Mouse (Mus musculus) embryo, embryonic 11 days (tissue): ENCODE results near the gene Fkbp5.

Experiments used
- DNase-seq: peaks from one replicate; pipeline ENCODE4 v3.0.0-alpha.2; 2015

Fkbp5 gene

DNA sequence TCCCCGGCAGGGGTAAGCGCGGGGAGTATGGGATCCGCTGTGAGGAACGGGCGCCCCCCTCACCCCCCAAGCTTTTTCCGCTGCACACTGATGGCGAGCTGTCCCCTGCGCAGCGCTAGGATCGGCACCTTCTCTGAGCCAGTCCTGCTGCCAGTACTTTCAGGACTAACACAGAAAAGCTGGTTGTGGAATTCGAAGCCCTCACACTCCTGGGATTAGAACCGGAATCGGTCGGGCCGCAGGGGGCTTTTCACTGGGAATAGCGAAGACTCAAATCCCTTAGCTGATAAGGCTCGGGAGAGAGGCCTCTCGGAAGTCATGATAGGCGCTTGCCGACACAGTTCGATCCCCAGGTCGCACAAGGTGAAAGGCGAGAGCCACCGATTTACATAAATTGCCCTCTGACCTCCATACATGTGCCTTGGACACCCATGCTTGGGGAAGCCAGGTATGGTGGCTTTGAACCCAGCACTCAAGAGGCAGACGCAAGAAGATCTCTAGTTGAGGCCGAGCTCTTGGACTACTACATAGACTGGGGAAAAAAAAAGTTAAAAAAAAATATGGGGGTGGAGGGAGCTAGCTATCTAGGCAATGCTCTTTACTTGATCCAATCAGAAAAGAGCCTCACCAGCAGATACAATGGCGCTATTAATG lies 6.2 kb upstream of the Fkbp5 start:
- DNase-seq = no peak

DNA sequence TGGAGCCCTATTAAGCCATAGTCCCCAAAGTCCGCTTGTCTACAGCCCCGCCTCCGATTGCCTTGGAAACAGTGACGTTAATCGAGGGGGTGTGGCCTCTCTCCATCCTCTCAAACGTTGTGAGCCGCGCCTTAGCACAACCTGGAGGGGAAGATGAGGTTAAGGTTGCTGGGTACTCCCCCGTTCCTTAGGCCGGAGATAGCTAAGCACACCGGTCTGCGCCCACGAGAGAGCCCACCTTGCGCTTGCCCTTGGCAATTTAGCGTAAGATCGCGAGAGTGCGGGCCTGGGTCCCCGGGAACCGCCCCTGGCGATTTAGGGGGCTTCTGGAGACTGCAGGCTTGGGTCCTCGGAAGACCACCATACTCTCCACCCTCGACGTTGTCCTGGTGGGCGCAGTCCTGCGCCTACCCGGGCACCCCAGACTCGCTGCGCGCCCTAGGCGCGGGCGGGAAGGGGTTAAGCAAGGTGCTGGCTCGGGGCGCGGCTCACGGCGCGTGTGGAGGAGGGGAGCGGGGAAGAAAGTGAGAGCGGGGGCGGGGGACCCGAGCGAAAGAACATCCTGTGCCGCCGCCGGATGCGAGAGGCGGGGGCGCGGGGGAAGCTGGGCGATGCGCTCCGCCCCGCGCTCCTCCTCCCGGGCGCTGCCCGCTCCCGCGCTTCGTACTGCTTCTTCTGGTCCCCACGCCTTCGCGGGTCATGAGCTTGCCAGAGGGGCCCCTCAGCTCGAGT lies 5.5 kb upstream of the Fkbp5 start:
- peak; percentile 94 for DNase-seq

DNA sequence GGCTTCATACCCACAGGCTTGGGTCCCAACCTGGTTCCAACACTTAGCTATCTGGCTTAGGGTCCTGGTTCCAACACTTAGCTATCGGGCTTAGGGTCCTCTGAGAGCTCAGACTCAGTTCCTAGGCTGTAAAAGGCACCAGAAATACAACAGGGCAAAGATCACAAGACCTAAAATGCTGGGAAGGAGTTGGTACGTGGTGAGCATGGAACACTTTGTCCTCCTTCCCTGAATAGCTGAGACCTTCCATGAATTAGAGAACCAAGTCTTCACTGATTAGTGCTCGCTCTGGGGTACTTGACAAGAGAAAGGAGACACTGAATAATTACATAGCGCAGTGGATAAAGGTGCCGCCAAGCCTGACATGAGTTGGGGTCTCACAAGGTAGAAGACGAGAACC lies 4.6 kb upstream of the Fkbp5 start:
- DNase-seq = no peak

DNA sequence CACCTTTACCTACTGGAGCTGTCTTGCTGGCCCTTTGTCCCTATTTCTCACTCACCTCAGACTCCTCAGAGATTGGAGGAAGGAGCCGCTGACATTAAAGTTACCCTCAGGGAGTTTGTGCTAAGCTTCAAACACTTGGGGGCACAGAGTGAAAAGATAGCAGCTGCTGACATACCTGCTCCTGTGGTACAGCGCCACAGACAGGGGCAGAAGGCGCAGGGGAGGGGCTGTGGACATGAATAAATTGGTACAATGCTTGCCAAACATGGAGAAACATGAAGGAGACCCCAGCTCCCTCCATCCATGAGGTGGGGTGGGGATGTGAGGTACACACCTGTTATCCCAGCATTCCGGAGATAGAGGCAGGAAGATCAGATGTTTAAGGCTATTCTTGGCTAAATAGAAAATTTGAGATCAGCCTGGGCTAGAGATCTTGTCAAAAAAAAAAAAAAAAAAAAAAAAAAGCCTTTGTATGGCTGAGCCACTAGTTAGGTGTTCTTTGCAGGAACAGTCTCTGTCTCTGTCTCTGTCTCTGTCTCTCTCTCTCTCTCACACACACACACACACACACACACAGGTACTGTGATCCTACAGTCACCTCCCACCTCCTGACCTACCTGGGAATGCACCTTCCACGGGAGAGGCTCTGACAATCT lies 3.9 kb upstream of the Fkbp5 start:
- no peak for DNase-seq

DNA sequence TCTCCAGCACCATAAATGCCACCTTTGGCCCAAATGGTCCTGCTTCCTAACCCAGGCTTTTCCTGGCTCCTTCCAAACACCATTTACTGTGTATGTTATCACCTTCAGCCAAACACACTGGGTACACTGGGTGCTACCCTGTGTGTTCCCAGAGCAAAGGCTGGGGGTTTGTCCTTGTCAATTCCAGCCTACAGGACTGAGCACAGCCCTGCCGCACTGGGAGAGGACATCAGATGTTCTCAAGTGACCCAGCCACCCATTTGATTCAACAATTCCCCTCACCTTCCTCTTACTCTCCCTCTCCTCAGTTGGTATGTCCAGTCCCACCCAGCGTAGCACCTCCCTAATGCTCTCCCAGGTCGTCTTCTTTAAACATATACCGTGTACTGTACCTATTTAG lies 3.2 kb upstream of the Fkbp5 start:
- no peak for DNase-seq

DNA sequence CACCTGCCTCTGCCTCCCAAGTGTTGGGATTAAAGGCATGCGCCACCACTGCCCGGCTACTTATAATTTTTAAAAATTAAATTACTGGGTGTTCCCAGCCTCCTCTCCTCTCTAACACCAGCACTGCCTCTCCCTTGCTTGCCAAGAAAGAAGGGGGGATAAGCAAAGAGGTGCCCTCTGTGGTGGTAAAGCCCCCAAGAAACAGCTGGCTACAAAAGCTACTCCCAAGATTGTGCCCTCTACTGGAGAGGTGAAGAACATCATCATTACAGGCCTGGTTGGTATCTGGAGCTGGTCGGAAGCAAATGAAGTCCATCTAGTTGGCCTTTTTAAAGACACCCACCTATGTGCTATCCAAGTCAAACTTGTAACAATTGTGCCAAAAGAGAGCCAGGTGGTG lies 2.5 kb upstream of the Fkbp5 start:
- DNase-seq = no peak

DNA sequence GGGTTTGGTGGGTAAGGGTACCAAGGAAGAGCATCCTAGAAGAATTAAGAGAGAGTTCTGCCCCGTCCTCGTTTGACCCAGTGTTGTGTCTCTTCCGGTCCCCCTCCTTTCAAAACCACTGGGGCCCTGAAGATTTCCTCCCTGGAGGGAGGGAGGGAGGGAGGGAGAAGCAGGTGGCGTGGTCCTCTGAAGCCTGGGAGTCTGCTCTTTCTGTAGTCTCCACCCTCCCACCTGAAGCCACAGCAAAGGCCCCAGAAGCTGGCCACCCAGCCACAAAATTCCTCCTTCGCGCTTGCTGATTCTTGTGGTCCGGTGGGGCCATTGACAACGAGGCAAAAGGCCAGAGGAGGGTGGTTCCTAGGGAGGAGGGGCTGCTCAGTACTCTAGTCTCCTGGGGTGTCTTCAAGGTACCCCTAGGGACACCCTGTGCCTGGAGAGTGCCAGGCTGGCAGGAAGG lies 1.3 kb upstream of the Fkbp5 start:
- no peak for DNase-seq

DNA sequence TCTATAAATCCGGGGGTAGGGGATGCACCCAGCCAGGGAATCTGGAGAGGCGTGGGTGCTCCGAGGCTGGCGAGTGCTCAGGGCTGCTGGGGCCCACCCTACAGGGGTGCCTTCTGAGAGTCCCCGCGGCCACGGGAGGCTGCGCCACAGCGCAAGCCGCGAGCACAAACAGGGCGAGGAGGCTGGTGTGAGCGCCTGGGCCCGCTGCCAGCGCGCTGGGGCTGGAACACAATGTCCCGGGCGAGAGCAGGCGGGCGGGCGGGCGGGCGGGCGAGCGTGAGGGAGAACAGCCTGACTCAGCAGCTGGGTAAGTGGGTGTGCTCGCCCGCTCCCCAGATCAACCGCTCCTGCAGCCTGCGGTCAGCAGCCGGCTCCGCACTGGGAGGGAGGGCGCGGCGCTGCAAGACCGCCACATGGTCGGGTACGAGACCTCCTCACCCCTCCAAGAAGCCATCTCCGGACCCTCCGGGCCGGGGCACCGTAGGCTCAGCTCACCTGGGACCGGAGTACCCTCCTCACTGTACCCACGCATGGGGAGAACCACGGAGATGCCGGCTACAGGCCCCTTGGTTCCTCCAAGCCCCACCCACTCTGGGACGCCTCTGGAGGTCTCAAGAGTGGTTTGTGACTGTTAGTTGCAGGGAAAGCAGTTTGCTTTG lies 758 bp upstream of the Fkbp5 start:
- peak; percentile 62 for DNase-seq

DNA sequence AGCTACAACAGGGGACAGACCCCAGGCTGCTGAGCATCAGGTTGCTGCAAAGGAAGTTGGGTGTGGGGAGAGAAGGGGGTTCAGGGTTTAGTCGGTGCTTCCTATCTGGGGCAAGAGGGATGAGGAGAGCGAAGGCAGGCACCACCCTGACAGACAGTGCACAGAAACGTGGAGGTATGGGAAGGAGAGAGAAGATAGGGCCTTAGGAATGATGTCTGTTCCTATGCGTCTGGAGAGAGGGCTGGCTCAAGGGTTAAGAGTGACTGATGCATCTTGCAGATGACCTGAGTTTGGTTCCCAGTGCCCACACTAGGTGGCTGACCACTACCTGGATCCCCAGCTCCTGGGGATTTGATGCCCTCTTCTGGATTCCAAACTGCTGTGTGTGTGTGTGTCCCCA lies 446 bp downstream of the Fkbp5 start:
- no peak for DNase-seq

DNA sequence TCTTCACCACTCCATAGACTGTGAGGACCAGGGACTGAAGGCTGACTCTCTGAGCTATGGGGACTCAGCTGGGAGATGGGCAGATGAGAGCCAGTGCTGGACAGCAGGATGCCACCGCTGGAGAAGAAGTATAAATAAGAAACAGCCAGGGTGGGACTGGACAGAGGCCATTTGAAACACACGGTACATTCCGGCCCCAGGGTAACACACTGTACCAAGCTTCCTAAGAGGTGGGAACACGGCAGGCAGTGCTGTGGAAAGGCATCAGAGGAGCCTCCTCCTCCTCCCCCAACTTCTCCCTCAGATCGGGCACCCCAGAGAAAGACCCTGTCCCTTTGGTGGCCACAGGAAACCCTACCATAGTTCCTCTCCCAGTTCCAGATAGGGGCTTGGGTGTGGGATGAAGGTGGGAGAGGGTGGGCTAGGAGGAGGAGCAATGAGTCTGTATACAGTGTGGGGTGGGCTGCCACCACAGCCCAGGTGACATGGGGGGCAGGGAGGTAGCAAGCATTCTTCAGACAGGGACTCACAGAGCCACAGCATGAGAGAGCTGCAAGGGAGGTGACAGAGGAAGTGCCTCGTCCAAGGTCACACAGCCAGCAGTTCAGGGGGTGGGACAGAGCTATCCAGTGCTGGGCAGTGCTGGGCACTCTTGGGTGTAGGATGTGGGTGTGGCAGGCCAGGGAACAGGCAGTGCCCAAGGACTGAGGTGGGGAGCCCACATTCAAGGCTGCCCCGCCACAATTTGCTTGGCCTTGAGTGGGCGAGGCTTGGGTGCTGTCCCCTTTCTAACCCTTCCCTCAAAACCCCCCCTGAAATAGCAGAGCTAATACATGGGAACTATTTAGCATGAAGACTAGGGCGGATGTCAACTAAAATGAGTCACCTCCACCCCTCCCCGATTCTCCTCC lies 1.6 kb downstream of the Fkbp5 start:
- DNase-seq = no peak

DNA sequence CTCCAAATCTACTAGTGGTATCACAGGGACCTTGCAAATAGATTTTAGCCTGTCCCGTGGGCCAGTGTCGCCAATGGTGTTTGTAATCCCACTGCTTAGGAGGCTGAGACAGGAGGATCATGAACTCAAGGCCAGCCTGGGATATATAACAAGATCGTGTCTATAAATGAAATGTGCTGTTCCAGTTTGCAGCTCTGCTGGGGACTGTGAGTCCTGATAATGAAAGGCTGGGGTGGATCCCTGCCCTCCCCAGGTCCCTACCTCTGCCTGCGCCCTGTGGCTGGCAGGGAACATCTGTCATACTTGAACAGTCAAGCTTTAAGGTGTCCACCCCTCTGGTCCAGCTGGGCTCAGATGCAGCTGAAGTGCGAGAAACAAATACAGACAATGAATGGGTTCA lies 2.8 kb downstream of the Fkbp5 start:
- no peak for DNase-seq

DNA sequence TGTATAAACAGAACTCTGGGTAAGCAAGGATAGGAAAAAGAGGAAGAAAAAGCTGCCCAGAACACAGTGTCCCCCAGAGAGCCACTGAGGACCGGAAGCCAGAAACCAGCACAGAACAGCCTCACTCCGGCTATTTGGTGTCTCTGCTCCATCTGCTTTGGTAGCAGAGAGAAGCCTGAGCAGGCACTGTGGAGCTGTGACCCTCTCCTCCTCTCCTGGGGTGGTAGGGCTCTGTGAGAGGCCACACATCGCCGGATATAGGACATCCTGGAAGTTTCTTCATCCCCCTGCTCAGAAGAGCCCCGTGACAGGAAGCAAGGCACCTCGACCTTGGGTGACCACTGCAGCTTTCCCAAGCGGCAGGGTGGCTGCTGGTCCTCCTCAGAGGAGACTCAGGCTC lies 3.5 kb downstream of the Fkbp5 start:
- DNase-seq = no peak

DNA sequence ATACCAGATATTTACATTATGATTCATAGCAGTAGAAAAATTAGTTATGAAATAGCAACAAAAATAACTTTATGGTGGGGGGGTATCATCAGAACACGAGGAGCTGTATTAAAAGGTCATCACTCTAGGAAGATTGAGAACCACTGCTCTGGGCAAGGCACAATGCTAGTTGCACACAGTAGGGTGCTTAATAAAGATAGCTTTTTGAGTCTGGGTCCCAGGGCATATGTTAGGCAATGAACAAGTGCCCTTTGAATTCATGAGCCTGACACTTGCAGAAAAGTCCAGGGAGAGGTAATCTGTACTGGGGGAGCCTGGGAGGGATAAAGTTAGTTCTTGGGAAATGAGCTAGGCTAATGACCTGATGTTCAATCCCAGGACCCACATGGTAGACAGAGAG lies 4.0 kb downstream of the Fkbp5 start:
- no peak for DNase-seq

DNA sequence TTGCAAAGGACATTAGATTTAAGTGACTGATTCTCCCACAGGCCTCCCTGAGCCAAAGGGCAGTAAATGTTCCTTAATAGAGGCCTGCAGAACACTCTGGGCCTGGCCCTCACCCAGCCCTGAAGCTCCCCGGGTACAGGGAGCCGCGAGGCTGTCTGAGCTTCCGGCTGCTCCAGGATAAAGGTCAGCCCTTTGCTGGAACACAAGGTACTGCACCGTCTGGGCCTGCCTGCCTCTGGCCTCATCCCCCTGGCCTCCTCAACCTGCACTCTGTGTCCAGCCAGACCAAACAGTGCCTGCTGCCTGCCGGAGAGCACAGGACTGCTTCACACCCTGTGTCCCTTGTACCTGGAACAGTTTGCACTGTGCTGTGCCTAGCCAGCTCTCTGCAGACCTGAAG lies 4.6 kb downstream of the Fkbp5 start:
- no peak for DNase-seq

DNA sequence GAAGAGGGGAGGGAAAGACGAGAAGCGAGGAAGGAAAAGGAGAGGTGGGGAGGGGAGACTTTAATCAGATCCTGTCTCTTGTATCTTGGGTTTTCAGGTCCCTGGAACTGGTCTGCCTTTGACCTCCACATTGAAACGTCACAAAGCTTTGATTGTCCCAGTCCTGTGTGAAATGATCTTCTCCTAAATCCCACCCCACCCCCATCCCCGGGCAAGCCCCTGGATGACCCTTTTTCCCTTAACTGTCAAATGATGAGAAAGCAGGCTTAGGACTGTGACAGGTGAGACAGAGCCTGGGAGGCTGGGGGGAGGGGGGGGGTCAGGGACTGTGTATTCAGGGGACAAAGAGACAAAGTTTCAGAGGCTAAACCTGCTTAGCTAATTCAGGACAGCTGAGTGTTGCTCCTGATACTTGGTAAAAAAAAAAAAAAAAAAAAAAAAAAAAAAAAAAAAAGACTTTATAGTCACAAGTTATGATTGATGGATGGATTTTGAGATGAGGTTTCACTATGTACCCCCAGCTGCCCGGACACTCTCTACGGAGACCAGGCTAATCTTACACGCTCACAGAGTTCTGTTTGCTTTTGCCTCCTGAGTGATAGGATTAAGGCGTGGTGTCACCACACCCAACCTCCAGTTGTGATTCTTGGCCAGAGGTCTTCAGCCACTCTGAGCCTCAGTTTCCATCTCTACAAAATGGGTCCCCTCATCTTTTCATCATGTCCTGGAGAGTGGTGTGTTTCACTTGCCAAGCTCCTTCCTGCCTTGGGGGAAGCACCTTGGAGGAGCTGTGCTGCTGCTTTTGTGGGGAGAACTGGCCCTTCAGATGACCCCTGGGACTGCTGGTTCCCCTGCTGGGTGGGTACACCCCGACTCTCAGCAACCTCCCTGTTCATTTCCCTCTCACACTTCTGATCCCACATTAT lies 5.4 kb downstream of the Fkbp5 start:
- DNase-seq = no peak

DNA sequence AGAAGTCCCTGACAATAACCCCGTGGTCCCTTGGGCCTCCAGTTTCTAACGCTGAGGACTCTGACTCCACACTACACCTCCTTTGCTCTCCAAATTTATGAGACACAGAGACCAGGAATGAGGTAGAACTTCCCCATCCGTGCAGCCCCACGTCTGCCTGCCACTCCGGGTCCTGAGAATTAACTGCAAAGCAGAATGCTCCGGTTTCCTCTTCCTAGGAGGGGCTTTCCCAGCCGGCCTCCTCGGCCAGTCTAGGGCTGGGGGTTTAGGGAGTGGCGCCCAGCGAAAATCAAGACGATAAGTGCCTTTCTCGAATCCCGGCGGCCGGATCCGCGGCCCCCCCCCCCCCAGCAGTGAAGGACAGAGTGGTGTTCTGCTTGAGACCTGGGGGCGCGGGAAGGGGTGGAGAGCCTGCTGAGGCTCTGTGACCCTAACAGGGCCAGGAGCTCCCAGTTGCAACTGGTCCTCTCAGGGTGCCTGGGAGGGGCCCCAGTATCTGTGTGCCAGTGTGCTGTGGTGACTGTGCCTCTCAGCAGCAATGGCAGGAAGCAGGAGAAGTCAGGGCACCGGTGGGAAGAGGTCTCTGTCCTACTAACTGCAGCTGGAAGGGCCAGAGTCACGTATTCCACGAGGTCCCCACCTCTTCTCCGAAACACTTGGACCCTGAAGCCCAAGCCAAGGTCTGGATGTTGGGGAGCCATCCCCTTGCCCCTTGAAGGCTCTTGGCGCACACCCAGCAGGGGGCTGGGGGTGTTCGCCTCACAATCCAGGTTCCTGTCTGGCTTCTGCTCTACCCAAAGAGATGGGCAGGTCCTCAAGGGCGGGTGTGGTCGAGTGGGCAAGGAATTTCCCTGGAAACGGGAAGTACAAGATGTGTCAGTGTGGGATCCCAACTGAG lies 6.6 kb downstream of the Fkbp5 start:
- DNase-seq = peak; percentile 48

DNA sequence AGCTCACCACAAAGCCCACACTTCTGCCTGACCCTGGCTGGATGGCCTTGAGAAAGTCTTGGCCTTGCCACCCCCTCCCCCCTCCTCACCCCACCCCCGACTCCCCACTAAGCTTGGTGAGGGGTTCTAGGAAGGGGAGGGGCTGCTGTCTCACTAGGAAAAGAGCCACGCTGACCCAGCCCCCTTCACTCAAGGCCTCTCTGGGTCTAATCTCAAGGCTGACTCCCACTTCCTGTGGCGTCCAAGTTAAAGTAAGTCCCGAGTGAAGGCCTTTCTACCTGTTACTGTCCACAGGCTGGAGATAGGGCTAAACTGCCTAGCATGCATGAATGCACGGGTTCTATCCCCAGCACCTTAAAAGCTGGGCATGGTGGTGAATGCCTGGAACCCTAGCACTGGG lies 9.8 kb downstream of the Fkbp5 start:
- DNase-seq = no peak

DNA sequence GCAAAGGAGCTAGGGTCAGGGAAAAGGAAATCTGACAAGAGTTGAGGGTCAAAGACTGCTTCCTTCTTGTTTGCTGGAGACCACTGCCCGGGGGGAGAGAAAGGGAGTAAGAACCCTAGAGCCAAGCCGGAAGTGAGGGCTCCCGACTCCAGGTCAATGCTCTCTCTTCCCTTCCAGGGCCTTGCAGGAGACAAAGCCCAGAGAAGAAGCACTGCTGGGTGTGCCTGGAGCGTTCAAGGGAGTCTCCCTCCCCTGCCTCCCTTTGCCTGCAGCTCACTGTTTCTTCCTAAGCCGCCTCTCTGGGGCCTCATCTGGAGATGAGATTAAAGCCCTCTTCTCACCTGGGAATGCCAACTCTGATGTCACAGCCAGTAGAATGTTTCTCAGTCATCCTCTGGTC lies 10.4 kb downstream of the Fkbp5 start:
- DNase-seq = no peak

DNA sequence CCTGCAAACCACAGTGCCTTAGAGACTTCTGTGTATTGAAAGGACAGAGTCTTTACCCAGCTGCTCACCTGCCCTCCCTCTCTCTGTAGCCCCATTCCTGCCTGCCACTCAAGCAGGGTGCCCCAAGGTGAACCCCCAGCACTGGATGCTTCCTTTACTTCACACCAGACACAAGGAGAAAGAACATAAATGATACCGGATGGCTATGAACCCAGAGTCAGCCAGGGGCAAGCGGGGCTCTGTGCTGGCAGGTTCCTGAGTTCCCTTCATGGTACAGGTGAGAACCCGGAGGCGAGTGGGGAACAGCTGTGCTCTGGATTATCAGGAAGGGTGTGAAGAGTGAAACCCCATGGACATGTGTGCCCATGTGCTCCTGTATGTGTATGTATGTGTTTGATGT lies 11.7 kb downstream of the Fkbp5 start:
- DNase-seq = no peak

DNA sequence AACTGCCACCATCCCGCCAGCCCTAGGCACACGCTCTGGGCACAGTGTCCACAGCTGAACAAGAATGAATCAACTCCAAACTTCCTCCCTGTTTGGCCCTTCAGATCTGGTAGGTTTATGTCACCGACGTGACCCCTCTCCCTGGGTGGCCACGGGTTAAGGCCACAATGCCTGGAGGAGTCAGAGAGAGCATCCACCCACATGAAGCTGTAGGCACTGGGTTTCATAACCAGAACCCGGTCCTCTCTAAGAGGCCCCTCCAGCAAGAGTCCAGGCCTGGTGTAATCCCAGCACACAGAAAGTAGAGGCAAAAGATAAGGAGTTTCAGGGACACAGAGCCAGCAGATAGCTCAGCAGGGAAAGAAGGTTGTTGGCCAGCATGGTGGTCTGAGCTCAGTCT lies 13.1 kb downstream of the Fkbp5 start:
- no peak for DNase-seq
